Mouse (Mus musculus) spleen, adult 12 weeks (tissue): ENCODE measurements around the gene Ccn5.
A peak's percentile ranks its signal among the peaks of the same experiment; 100 is the strongest.

Experiments
- DNase-seq: peaks from one replicate; pipeline ENCODE4 v3.0.0; 2022; ENCODE audit warnings: low spot score

The Ccn5 gene

GRCm38 (mm10) chr2:163820607-163821006 lies at the start of gene Ccn5:
TSS of gene Ccn5 (plus strand) at chr2:163820861.
- no peak for DNase-seq

- no peak for DNase-seq
Observed at GRCm38 (mm10) chr2:163776661-163777060, 44.0 kb upstream of the Ccn5 start.

GRCm38 (mm10) chr2:163777061-163777460 lies 43.6 kb upstream of the Ccn5 start:
- no peak for DNase-seq

- DNase-seq: no peak
Observed at GRCm38 (mm10) chr2:163778896-163779295, 41.8 kb upstream of the Ccn5 start.

GRCm38 (mm10) chr2:163783368-163783767 lies 37.3 kb upstream of the Ccn5 start:
- DNase-seq: no peak

GRCm38 (mm10) chr2:163783901-163784300 lies 36.8 kb upstream of the Ccn5 start:
- no peak for DNase-seq

- no peak for DNase-seq
Observed at GRCm38 (mm10) chr2:163787086-163787485, 33.6 kb upstream of the Ccn5 start.

GRCm38 (mm10) chr2:163787709-163788108 lies 33.0 kb upstream of the Ccn5 start:
- DNase-seq: peak; percentile 16

GRCm38 (mm10) chr2:163788484-163788883 lies 32.2 kb upstream of the Ccn5 start:
- no peak for DNase-seq

GRCm38 (mm10) chr2:163798411-163798810 lies 22.2 kb upstream of the Ccn5 start:
- no peak for DNase-seq

GRCm38 (mm10) chr2:163800832-163801231 lies 19.8 kb upstream of the Ccn5 start:
- DNase-seq: no peak

- no peak for DNase-seq
Observed at GRCm38 (mm10) chr2:163801406-163801805, 19.3 kb upstream of the Ccn5 start.

- DNase-seq: no peak
Observed at GRCm38 (mm10) chr2:163803838-163804237, 16.8 kb upstream of the Ccn5 start.

- DNase-seq: no peak
Observed at GRCm38 (mm10) chr2:163809166-163809565, 11.5 kb upstream of the Ccn5 start.

GRCm38 (mm10) chr2:163809704-163810103 lies 11.0 kb upstream of the Ccn5 start:
- DNase-seq: no peak

GRCm38 (mm10) chr2:163813077-163813476 lies 7.6 kb upstream of the Ccn5 start:
- no peak for DNase-seq

- no peak for DNase-seq
Observed at GRCm38 (mm10) chr2:163814739-163815465, 5.8 kb upstream of the Ccn5 start.

GRCm38 (mm10) chr2:163823248-163823647 lies 2.6 kb downstream of the Ccn5 start:
- DNase-seq: peak; percentile 30

- DNase-seq: no peak
Observed at GRCm38 (mm10) chr2:163823771-163824170, 3.1 kb downstream of the Ccn5 start.

GRCm38 (mm10) chr2:163825861-163826260 lies 5.2 kb downstream of the Ccn5 start:
- no peak for DNase-seq

- DNase-seq: no peak
Observed at GRCm38 (mm10) chr2:163826494-163826893, 5.8 kb downstream of the Ccn5 start.

- DNase-seq: no peak
Observed at GRCm38 (mm10) chr2:163831163-163831562, 10.5 kb downstream of the Ccn5 start.

GRCm38 (mm10) chr2:163838043-163838442 lies 17.4 kb downstream of the Ccn5 start:
- DNase-seq: peak; percentile 52

- no peak for DNase-seq
Observed at GRCm38 (mm10) chr2:163839519-163839918, 18.9 kb downstream of the Ccn5 start.
